Mouse (Mus musculus): ENCODE data around the gene Higd2a.

- TF ChIP-seq CTCF (IDR thresholded peaks at IDR 0.05; ENCODE audit: low read depth, low read length) (no peak), POLR2A (IDR thresholded peaks at IDR 0.05; ENCODE audit: borderline replicate concordance, low read depth, low read length) (no peak)
Measured at GRCm38 (mm10) chr13:54574854-54575481, 15.0 kb upstream of the Higd2a start, which contains the start of gene Arl10.
